Mouse (Mus musculus) left cerebral cortex, adult 2 months (tissue): Measurements from ENCODE around the gene Epb41. TPM values are rescaled to one million over a fixed set of nuclear protein-coding genes. Genes with fewer than 3 reads are reported as not detected.

Source experiments
- DNase-seq, 2 experiments: peaks; one replicate each; pipeline ENCODE4 v3.0.0; 2021 to 2022; ENCODE audit warnings: low spot score in 2 of 2, mixed read lengths in 1 of 2; ENCODE audit errors: extremely low spot score in 1 of 2
- H3K27ac ChIP-seq: fragments of 200-600 bp; 2 replicates; pipeline ENCODE4 v1.8.1; 2022
- H3K4me3 ChIP-seq: fragments of 200-600 bp; 2 replicates; pipeline ENCODE4 v1.8.1; 2022
- CTCF ChIP-seq: fragments of 200-600 bp; IDR thresholded peaks from 2 replicates; pipeline ENCODE4 v1.8.1; 2022; ENCODE audit warnings: antibody characterized with exemption, mild to moderate bottlenecking, moderate library complexity
- intact Hi-C: fragments of 180-260 bp; cut with DNase I; formaldehyde crosslinking; loops from one replicate; pipeline ENCODE4 v1.15.1; 2025
- total RNA-seq, 2 experiments: library from RNA; stranded (reverse); gene quantifications; 2 replicates each; pipeline ENCODE4 v1.2.3; 2021

Epb41 gene
- total RNA-seq, 2 experiments from 2014 or later: 40.7 to 41.7 TPM

GRCm38 (mm10) chr4:132059541-132059940, 15.6 kb downstream of the Epb41 start:
- Histone ChIP-seq H3K4me3 (no peak overlapping the region), H3K27ac (no peak overlapping the region)
- intact Hi-C loops: no loop called here
- no peak for TF ChIP-seq CTCF
- no peak for DNase-seq

DNA sequence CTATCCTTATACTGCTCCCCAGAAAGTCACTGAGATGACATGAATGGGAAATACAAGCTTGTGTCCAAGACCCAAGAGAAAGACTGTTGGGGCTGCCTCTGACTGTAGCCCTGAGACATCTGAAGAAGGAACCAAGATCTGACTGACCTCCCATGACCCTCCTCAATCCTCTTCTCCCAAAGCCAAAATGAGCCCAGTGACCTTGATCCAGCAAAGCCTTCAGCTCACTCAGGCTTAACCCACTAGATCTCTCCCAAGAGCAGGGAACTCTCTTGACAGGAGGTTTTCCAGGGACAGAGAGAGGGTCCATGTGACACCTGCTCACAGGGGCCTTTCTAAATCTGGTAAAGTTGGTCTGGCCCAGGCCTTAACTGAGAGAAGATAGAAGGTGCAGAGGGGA, 17.8 kb downstream of the Epb41 start:
- no peak for TF ChIP-seq CTCF
- intact Hi-C loops: no loop called here
- no peak for DNase-seq
- Histone ChIP-seq H3K4me3 (no peak overlapping the region), H3K27ac (no peak overlapping the region)

DNA sequence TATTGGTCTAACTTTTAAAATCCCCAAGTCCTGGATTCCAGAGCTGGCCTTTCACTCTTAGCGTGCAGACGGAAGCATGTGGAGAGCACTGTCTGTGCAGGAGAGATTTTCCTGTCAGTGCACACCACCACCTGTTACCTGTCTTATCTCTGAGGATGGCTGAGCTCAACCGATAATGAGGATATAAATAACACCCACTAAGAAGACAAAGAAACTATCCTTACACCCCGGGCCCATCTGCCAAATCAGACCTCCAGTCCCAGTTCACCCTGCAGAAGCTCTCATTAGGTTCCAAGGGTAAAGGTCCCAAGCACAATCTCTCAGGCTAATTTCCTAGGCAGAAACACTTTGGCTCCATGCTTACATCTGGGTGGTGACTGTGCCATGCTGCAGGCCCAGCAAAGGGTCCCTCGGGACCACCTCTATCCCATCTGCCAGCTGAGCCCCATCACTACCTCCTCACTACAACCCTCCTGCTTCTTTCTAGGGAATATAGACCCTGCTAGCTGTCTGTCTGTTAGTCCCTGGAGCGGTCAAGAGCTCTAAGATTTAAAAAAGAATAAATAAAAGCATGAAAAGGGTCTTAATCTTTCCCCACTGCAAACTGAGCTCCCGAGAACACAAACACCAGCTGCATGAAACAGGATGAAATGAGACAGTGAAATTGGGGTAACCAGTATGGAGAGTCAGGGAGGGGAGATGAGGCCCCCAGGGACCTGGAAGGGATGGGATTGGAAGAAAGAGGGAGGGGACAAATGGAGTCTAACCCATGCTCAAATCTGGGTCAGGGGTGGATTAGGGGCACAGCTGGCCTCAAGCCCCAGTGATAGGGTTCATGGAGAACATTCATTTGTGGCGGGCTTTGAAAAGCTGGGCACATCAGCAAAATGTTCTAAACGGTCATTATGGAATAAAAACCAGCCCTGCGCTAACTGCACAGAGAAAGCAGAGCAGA, 23.5 kb downstream of the Epb41 start:
- intact Hi-C loops: no loop called here
- Histone ChIP-seq H3K27ac (no peak overlapping the region), H3K4me3 (no peak overlapping the region)
- DNase-seq: no peak
- no peak for TF ChIP-seq CTCF

DNA sequence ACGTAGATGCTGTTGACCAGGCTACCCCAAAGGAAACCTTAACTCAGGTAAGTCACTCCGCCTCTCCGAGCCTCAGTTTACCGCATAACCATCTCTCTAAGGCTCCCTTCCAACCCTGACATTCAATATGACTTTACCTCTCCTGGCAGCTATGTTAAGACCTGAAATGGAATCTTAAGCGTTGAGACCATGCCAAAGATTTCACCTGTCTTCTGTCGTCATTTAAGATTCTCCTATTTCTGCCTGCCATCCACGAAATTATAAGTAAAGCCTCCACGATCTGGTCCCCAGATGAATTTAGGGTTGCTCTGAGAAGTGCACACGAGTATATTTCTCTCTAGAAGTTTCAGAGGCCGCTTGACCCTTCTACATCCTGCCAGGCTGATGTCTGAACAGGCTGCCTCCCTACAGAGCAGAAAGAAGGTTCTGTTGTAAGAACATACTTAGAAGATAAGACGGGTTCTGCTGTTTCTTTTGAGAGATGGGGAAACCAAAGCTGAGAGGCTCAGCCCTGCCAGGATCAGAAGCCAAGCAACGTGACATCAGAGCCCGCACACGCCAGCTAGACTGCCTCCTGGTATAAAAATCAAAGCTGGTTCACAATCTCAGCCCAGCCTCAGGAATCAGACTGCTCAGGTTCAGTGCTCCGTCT, 25.4 kb downstream of the Epb41 start:
- DNase-seq: no peak
- peak overlapping the region; percentile 80 for H3K4me3 ChIP-seq
- intact Hi-C loops: loop anchor here (5.0 kb wide), 1 partner anchor 52 kb away; no protein-coding TSS in a partner anchor
- TF ChIP-seq CTCF: no peak
- no peak overlapping the region for H3K27ac ChIP-seq

DNA sequence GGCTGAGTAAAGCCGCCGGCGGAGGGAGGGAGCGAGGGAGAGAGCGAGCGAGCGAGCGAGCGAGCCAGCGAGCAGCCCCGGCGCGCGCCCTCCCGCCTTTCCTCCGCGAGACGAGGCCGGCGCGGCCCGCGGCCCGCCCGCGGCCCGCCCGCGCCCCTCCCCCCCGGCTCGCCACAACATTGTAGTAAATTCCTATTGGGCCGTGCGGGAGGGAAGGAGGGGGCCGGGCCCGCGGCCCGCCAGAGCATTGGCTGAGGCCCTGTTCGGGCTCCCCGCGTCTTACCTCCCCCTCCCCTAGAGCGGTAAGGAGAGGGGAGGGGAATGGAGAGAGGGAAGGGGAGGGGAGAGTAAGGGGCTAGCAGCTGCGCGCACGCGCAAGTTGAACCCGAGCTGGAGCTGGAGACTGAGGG, 26.1 kb downstream of the Epb41 start:
- intact Hi-C loops: loop anchor here (5.0 kb wide), 1 partner anchor 52 kb away; no protein-coding TSS in a partner anchor
- TF ChIP-seq CTCF: no peak
- H3K4me3 ChIP-seq: peak overlapping the region; percentile 80
- H3K27ac ChIP-seq: no peak overlapping the region
- peak; percentile 74 to 87 for DNase-seq

GRCm38 (mm10) chr4:132048011-132048991, 26.8 kb downstream of the Epb41 start:
- intact Hi-C loops: loop anchor here (5.0 kb wide), 1 partner anchor 51 kb away; no protein-coding TSS in a partner anchor
- Histone ChIP-seq H3K4me3 (peak overlapping the region; percentile 80), H3K27ac (peak overlapping the region; percentile 38; the same call in 1 of the 2 replicates)
- no peak for TF ChIP-seq CTCF
- peak; percentile 28 to 29 for DNase-seq

- no peak overlapping the region for H3K4me3 ChIP-seq
- TF ChIP-seq CTCF: no peak
- intact Hi-C loops: no loop called here
- DNase-seq: no peak
- H3K27ac ChIP-seq: no peak overlapping the region
Measured at GRCm38 (mm10) chr4:132043726-132044125, 31.4 kb downstream of the Epb41 start.

- TF ChIP-seq CTCF: no peak
- no peak overlapping the region for H3K4me3 ChIP-seq
- no peak for DNase-seq
- no peak overlapping the region for H3K27ac ChIP-seq
- intact Hi-C loops: no loop called here
Measured at GRCm38 (mm10) chr4:132041471-132042332, 33.4 kb downstream of the Epb41 start.

- no peak for TF ChIP-seq CTCF
- intact Hi-C loops: loop anchor here (5.0 kb wide), 1 partner anchor 37 kb away; the partner anchor contains the start of gene Epb41
- H3K27ac ChIP-seq: peak overlapping the region; percentile 5
- no peak for DNase-seq
- no peak overlapping the region for H3K4me3 ChIP-seq
Measured at GRCm38 (mm10) chr4:132039975-132040645, 35.0 kb downstream of the Epb41 start.

- no peak for TF ChIP-seq CTCF
- Histone ChIP-seq H3K27ac (peak overlapping the region; percentile 5), H3K4me3 (no peak overlapping the region)
- DNase-seq: no peak
- intact Hi-C loops: loop anchor here (5.0 kb wide), 1 partner anchor 38 kb away; the partner anchor contains the start of gene Epb41
Measured at GRCm38 (mm10) chr4:132039521-132039920, 35.6 kb downstream of the Epb41 start.
